Mouse (Mus musculus): ENCODE measurements around the gene Spata2.

The Spata2 gene

DNA sequence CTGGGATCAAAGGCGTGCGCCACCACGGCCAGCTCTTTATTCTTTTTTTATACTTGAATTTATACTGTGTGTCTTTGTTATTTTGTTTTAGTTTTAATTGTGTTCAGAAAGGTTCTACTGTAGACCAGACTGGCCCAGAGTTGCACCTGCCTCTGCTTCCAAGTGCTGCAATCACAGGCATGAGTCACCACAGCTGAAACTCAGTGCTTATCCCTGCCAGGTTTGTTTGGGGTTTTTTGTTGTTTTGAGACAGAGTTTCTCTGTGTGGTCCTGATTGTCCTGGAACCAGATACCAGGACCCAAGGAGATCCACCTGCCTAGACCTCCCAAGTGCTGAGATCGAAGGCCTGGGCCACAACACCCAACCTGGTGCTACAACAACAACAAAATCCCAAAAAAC, 15.9 kb upstream of the Spata2 start:
- peak in 1 of 2 experiments; percentile 4 for DNase-seq

GRCm38 (mm10) chr2:167507719-167508385, 15.2 kb upstream of the Spata2 start:
- peak in 1 of 2 experiments; percentile 24 for DNase-seq

- peak in 1 of 2 experiments; percentile 23 for DNase-seq
Measured at GRCm38 (mm10) chr2:167506546-167507260, 14.0 kb upstream of the Spata2 start.

DNA sequence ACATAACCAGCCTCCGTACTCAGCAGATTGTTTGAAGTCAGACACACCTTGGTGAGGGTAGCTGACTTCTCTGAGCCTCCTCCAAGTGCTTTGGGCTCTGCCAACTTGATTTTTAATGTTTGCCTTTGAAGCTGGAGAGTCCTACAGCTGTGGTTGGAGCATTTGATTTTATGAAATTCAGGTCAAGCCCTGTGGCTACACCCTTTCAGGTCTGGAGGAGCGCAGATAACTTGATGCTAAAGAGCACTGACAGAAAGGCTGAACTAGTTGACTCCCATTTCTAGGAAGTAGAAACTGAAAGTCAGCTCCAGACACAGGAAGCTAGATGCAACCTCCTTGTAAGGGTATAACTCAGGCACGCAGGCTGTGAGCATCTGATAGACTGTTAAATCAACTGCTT, 12.4 kb upstream of the Spata2 start:
- peak in 1 of 2 experiments; percentile 26 for DNase-seq

- DNase-seq: peak; percentile 88 to 94
Measured at GRCm38 (mm10) chr2:167503896-167504349, 11.2 kb upstream of the Spata2 start.

- peak; percentile 91 to 94 for DNase-seq
Measured at GRCm38 (mm10) chr2:167503253-167503895, 10.7 kb upstream of the Spata2 start.

GRCm38 (mm10) chr2:167502554-167503252, 10.0 kb upstream of the Spata2 start:
- DNase-seq: no peak

DNA sequence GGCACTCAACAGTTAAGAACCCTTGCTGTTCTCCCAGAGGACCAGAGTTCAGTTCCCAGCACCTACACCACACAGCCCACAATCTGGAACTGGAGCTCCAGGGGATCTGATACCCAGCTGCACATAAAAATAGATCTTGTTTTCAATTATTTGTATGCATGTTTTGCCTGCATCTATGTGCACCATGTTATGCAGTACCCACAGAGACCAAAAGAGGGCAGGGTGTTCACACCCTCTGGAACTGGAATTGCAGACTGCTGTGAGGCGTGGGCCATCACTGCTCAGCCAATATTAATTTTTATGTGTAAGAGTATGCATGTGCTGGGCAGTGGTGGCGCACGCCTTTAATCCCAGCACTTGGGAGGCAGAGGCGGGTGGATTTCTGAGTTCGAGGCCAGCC, 4.6 kb upstream of the Spata2 start:
- peak; percentile 61 to 78 for DNase-seq

DNA sequence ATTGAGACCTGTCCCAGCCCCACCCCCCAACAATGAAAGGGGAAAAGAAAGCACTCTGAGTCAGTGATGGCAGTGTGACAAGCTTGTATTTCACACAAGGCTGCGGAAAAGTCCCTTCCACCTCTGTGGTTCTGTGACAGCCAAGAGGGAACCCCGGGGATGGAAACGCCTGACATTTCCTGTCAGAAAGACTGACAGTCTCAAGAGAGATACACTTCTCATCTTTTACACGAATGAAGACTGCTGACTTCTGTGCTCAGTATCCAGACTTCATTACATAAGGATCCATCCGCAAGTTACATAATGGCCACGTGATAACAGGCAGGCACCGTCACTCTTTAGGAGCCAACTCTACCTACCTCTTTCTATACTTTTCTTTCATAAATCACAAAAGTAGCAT, 3.8 kb upstream of the Spata2 start:
- no peak for DNase-seq

DNA sequence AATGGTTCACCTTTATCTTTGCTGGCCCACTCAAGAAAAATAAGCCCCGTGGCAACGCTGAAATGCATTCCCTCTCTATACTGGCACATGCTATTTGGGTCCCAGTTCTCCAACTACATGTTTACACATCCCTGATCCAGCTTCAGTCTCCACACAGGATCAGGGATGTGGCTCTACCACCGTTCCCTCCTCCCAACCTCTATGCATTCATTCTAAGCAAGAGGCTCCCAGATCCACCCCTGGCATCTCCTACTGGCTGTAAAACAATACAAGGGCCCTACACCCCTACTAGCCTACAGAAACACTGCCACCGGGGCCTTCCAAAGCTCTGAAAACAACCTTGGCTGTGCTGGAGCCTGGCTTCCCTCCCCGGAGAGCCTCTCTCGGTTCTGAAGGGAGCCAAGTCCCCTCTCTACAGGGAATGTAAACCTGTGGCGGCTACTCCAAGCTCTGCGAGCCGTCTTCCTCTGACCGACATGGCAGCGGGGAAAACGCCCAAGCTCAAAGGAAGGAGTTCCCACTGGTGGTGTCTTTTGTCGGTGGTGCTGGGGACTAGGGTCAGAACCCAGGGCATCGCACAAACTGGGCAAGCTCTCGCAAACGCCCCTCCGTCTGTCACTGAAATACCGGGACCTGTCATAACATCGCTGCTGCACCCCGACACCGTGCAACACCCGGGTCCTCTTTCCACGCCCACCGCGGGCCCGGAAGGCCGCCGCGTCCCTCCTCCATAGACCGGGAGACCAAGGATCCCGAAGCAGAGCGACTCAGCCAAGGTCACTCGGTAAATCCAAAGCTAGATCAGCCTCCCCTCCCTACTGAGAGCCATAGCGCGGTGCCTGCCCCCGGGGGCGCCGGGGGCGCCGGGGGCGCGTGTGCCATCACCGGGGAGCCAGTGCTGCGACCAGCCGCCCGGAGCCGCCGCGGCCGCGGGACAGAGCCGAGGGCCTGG, 654 bp downstream of the Spata2 start, which contains the start of gene Rnf114:
Gene Rnf114, plus strand, starts transcription at position 889 of the 952 bp plus-strand sequence.
- DNase-seq: peak; percentile 36 to 64

DNA sequence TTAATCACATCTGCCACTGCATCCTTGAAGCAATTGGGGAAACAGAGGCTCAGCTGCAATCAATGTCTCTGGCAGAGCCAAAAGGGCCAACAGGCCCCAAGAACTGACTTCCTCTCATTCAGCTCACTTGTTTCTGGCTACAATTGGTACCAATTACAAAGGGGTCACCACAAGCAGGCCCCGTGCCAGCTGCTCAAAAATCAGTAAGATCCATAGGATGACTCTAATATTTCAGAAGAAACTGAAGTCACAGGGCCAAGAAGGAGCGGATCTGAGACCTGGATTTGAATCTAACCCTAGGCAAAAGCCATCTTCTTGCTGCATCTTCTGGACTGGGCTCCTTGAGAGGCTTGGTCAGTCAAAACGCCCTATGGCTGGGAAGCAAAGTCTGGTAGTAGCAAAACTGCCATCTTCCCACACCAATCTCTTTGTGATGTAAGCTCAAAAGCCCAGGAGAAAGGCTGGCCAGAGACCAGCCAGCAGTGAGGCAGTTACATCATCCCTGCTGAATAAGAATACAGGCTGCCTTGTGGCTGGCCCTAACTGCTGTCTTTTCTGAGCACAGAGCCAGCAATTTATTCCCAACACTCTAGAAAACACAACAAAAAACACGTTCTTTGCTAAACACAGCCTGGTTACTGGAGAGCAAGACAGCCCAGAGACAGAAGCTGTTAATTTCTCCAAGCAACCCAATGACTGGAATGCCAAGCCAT, 1.7 kb downstream of the Spata2 start:
- DNase-seq: no peak

GRCm38 (mm10) chr2:167487994-167488393, 4.7 kb downstream of the Spata2 start:
- no peak for DNase-seq

- no peak for DNase-seq
Measured at GRCm38 (mm10) chr2:167487551-167487950, 5.1 kb downstream of the Spata2 start.

- no peak for DNase-seq
Measured at GRCm38 (mm10) chr2:167486573-167486972, 6.1 kb downstream of the Spata2 start.

DNA sequence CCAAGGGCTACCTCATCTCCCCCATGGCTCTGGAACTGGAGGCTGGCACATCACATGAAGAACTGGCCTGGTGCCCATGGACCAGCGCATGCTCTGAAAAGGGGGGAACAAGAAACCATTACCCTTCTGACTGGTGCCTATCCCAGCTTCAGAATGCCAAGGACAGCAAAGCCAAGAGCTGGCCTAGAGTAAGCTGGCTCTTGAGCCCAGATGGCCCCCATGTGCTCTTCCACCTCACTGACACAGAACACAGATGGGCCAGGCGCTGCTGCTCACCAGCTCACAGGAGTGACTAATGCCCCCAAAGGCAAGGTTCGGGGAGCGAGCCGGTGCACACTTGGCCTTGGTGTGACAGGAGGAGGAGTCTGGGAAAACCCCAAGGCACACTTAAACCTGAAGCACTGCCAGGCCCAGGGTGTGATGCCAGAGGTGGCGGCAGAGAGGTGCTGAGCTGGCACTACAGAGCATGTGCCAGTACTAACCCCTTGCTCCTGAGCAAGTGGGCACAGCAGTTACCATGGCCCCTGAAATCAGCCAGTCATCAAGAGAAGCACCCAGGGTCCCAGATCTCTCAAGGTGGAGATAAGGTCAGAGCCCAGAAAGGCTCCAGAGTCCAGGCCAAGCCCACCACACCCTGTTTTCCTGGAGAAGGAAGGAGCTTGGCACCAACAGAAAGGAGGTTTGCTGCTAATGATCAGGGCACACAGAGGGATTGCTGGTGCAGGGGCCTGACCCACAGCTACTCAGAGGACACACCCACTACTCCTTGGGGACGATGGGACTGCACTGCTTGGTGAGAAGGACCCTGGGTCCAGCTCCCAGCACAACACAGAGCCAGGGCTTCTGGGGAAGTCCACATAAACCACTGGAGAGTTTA, 6.9 kb downstream of the Spata2 start:
- peak; percentile 75 to 91 for DNase-seq

- DNase-seq: no peak
Measured at GRCm38 (mm10) chr2:167484932-167485331, 7.8 kb downstream of the Spata2 start.

DNA sequence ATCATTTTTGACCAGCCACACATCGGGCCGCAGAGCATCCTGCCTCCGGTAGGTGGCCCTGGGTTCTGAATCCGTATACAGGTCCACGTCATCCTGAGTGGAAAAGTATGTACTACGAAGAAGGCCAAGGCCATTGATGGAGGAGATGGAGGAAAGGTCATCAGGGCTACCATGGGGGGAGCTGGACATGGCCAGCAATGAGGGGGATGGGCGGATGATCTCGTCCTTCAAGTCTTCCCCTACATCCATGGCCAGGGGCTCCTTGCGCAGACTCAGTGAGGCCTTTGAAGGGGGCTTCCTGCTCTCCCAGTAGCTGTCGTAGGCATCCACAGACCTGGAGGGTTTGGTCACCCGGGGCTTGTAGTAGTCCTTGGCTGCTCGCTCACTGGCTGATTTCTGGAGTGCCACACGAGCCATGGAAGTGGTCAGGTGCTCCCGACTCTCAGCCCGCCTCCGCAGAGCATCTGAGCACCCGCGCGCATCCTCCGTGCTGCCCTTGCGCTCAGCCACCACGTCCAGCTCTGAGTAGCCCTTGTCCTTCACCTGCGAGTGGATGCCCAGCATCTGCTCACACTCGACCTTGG, 8.8 kb downstream of the Spata2 start:
- DNase-seq: no peak

DNA sequence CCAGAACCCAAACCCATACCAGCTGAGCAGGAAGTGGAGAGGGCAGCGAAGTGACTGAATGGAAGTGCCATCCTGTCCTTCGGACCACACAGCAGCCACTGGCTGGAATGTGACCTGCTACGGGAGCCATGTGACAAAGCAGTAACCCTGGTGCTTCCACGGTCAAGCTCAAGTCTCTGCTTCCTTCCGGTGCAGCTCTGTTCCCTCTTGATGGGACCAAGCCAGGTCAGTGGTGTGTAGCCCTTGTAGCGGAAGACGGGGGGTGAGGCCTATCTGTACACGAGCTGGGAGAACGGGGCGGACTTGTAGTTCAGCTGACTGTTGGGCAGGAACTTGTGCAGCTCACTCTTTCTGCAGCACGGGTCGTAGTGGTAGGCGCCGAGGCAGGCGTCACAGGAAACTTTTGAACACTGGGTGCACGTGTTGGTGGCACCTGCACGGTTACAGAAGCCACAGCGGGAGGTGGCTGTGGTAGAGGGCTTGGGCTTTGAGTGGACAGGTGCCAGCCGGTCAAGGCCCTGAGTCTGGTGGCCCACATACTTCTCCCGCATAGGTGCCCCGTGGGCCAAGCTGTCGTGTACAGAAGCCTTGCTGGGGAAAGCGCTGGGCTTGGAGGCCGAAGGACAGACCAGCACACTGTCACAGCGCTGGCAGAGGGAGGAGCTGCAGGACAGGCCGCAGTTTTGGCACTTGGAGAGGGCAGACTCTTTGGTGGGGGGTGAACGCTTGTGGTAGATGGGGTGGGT, 9.4 kb downstream of the Spata2 start:
- DNase-seq: peak; percentile 57 to 84

GRCm38 (mm10) chr2:167482681-167483080, 10.0 kb downstream of the Spata2 start:
- no peak for DNase-seq

Data from kidney, postnatal 25 days (tissue).